Mouse (Mus musculus) bone marrow, adult 2 months (tissue): ENCODE measurements at regions not wholly inside any gene's neighbourhood (a gene's known extent, or its start where the extent isn't known, plus 50 kb on each side); places are given as distances from the start of the nearest gene placed in this dataset.

Experiments used
- H3K27ac ChIP-seq: fragments of 200-500 bp; 2 replicates; pipeline ENCODE4 v1.5.1; 2012; ENCODE audit warnings: low read depth, mild to moderate bottlenecking, control low read depth, inconsistent platforms, low read length; ENCODE audit not compliant: control insufficient read depth, poor library complexity, insufficient read depth
- H3K4me1 ChIP-seq: fragments of 200-500 bp; 2 replicates; pipeline ENCODE4 v1.6.1; 2011; ENCODE audit warnings: low read length; ENCODE audit not compliant: control insufficient read depth, insufficient read depth
- H3K4me3 ChIP-seq: fragments of 200-500 bp; replicated peaks from 2 replicates; pipeline ENCODE3; 2011; ENCODE audit warnings: mild to moderate bottlenecking, low read depth, low read length, control low read depth; ENCODE audit not compliant: control insufficient read depth
- CTCF ChIP-seq: fragments of 200-500 bp; IDR thresholded peaks from 2 replicates; pipeline ENCODE4 v1.5.1; 2011; ENCODE audit warnings: low read length, control low read depth; ENCODE audit not compliant: control insufficient read depth, insufficient read depth
- POLR2A ChIP-seq: fragments of 200-500 bp; IDR thresholded peaks from 2 replicates; pipeline ENCODE4 v1.6.1; 2011; ENCODE audit warnings: low read depth, mild to moderate bottlenecking, control low read depth, low read length, borderline replicate concordance; ENCODE audit not compliant: control insufficient read depth
- WGBS: fragments of 180-500 bp; shearing (Covaris S2); methylation state at CpG from one replicate; pipeline ENCODE4 v1.1.7; 2018; 5-methylcytosine and 5-hydroxymethylcytosine counted together

DNA sequence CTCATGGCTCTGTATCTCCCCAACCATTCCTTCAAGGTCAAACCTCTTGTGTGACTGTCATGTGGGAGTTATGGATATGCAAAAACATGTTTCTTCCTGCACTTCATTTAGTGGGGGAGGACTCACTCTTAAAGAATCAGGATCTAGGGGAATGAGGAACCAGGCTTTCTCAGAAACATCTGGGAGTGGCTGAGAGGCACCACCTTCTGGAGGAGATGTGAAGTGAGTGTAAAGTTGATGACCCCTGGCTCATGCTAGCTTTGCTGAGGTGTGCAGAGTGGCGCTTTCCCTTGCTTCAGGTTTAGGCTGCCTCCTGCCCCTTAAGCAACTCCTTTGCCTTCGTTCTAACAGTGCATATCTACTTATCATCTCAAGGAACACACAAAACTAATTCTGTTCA, 119.6 kb upstream of the Rnd3 start:
- TF ChIP-seq POLR2A (no peak), CTCF (no peak)

DNA sequence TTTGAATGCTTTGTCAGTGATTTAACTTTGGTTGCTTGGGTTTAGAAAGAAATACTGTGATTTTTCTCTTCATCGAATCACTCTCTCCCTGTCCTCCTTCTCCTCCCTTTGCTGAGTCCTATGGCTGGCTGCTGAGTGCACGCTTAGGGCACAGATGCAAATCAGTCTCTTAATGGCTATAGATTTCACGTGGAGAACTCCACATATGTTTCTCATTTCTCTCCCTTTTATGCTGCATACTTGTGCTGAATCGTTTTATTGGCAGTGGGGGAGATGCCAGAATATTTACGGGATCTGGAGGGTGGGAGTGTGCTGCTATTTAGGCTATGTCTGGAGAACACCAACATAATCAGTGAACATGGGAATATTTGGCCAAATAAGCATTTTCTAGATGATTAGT, 118.8 kb upstream of the Rnd3 start:
- 80% methylated on average over 5 of the region's 5 CpGs for WGBS
- Histone ChIP-seq H3K4me1 (no peaks in the 10 kb centered on the region), H3K4me3 (no peak overlapping the region), H3K27ac (no peak overlapping the region)
- TF ChIP-seq POLR2A, result no peak
- no peak for TF ChIP-seq CTCF

More for the DNA sequence above, 119.6 kb upstream of the Rnd3 start:
- Histone ChIP-seq H3K4me1 (no peaks in the 10 kb centered on the region), H3K4me3 (no peak overlapping the region), H3K27ac (no peak overlapping the region)
- WGBS, result 51% methylated on average over 2 of the region's 2 CpGs

- 91% methylated on average over 1 of the region's 1 CpGs for WGBS
- no peak overlapping the region for H3K4me3 ChIP-seq
- H3K27ac ChIP-seq, result no peak overlapping the region
- no peaks in the 10 kb centered on the region for H3K4me1 ChIP-seq
- TF ChIP-seq CTCF (no peak), POLR2A (no peak)
These were observed 113.6 kb upstream of the Rnd3 start for GRCm38 (mm10) chr2:51262506-51262905.

- Histone ChIP-seq H3K4me3 (no peak overlapping the region), H3K27ac (no peak overlapping the region), H3K4me1 (no peaks in the 10 kb centered on the region)
- TF ChIP-seq POLR2A (no peak), CTCF (no peak)
- 84% methylated on average over 6 of the region's 6 CpGs for WGBS
These were observed 101.9 kb upstream of the Rnd3 start for GRCm38 (mm10) chr2:51250798-51251197.

GRCm38 (mm10) chr2:51241573-51241972, 92.7 kb upstream of the Rnd3 start:
- TF ChIP-seq POLR2A (no peak), CTCF (no peak)
- H3K27ac ChIP-seq, result no peak overlapping the region
- 78% methylated on average over 5 of the region's 5 CpGs for WGBS
- no peak overlapping the region for H3K4me3 ChIP-seq
- H3K4me1 ChIP-seq, result no peaks in the 10 kb centered on the region

GRCm38 (mm10) chr2:51240000-51240399, 91.1 kb upstream of the Rnd3 start:
- TF ChIP-seq CTCF (no peak), POLR2A (no peak)
- WGBS, result 81% methylated on average over 1 of the region's 1 CpGs
- Histone ChIP-seq H3K4me3 (no peak overlapping the region), H3K4me1 (no peaks in the 10 kb centered on the region), H3K27ac (no peak overlapping the region)

GRCm38 (mm10) chr2:51238992-51239391, 90.1 kb upstream of the Rnd3 start:
- Histone ChIP-seq H3K27ac (no peak overlapping the region), H3K4me3 (no peak overlapping the region), H3K4me1 (no peaks in the 10 kb centered on the region)
- WGBS, result 52% methylated on average over 4 of the region's 4 CpGs
- TF ChIP-seq POLR2A (no peak), CTCF (no peak)

DNA sequence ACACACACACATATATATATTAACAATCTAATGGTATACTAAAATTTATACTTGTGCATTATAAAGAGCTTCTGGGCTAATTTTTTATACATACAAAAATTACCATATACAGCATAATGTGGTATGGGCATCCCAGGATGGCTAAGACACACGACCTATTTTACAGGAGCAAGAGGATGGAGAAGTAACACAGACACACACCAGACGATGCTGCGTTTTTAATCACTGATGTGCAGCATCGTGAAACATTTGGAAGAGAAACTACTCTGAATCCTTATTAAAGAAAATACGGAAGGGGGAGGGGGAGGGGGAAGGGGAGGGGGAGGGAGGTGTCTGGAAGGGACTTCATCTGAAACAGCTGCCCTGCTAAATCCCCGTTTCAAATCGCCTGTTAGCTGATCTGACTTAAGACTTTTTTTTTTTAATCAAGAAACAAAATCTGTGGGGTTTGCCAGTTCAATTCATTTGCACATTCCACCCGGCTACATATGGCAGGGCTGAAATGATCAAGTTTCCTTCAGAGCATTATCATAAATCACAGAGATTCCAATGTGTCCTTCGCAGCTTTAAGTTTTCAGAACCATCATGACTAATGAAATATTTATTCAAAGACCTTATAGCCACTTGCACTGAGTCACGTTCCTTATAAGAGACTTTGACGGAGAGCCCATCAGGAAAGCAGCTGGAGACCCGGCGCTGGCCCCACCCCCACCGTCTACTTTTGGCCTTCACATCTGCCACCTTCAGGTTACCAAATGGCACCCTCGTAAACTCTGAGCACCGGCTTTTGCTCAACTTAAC, 89.4 kb upstream of the Rnd3 start:
- WGBS, result 24% methylated on average over 16 of the region's 16 CpGs
- Histone ChIP-seq H3K4me3 (no peak overlapping the region), H3K27ac (no peak overlapping the region), H3K4me1 (no peaks in the 10 kb centered on the region)
- TF ChIP-seq CTCF (no peak), POLR2A (no peak)
